Mouse (Mus musculus) testis, adult 2 months (tissue): ENCODE data around the gene Cep112.

Source experiments
- CTCF ChIP-seq: fragments of 200-500 bp; IDR thresholded peaks from 2 replicates; pipeline ENCODE4 v1.5.1; 2012; ENCODE audit warnings: low read depth, mild to moderate bottlenecking, inconsistent platforms, low read length, moderate library complexity; ENCODE audit not compliant: control insufficient read depth, insufficient read depth, insufficient replicate concordance
- POLR2A ChIP-seq: fragments of 200-500 bp; IDR thresholded peaks from 2 replicates; pipeline ENCODE4 v1.6.1; 2012; ENCODE audit warnings: low read depth, mild to moderate bottlenecking, inconsistent platforms, low read length, moderate library complexity; ENCODE audit not compliant: control insufficient read depth

DNA sequence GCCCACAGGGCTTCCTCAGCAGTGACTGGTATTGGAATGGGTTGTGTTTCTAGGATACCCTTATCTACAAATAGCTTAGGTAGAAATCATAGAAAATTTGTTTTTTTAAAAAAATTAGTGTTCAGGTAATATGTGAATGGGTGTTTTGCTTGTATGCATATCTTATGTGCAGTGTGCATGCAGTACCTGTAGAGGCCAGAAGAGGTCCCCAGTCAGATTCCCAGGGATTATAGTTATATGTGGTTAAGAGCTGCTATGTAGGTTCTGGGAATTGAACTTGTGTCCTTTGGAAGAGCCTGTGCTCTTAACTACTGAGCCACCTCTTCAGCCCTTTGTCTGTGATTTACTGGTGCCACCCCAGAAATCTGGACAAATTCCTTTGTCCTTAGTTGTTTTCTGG, 22.2 kb downstream of the Cep112 start:
- TF ChIP-seq CTCF (peak; percentile 4; the same call in 1 of the 2 replicates), POLR2A (no peak)
